Mouse (Mus musculus) olfactory bulb, adult 2 months (tissue): ENCODE data around the gene Glis3.

Source experiments
- CTCF ChIP-seq: fragments of 200-500 bp; IDR thresholded peaks from 2 replicates; pipeline ENCODE4 v1.5.1; 2012; ENCODE audit warnings: low read depth, mild to moderate bottlenecking, low read length, moderate library complexity; ENCODE audit not compliant: insufficient read depth
- POLR2A ChIP-seq: fragments of 200-500 bp; IDR thresholded peaks from 2 replicates; pipeline ENCODE4 v1.6.1; 2012; ENCODE audit warnings: mild to moderate bottlenecking, low read depth, low read length, moderate library complexity; ENCODE audit not compliant: insufficient read depth

GRCm38 (mm10) chr19:28454331-28454730 is 225.5 kb downstream of the Glis3 start:
- no peak for TF ChIP-seq POLR2A
- TF ChIP-seq CTCF, result no peak
